In the genomic region with DNA sequence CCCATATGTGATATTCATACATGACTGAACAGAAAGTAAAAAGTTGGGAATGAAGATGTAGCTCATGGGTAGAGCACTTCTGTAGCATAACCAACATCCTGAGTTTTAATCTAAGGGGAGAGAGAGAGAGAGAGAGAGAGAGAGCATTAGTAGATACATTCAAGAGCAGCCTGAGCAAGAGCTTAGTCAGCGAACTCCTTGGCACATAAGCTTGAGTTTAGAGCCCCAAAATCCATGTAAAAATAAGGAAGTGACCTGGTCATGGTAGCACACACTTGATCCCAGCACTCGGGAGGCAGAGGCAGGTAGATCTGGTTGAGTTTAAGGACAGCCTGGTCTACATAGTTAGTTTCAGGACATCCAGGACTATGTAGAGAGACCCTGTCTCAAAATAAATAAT, we compare ENCODE assay signal across 16 mouse cellular contexts.
"Had no signal": no experiment of that assay in that cellular context is flagged by ENCODE, and none has a peak within 500 bp of the region (broad histone marks: within the 10 kb centered on the region; RNA-seq: fewer than 3 reads in every experiment).

No protein-coding gene starts in this region.

- ATAC-seq: intestine, embryonic 16.5 days; liver, postnatal 0 days had no signal

- H3K27ac ChIP-seq: kidney, postnatal 0 days; layer of hippocampus, adult 2 months; limb, embryonic 12.5 days; liver, embryonic 13.5 days; lung, embryonic 15.5 days; macrophage; midbrain, embryonic 10.5 days; neural tube, embryonic 12.5 days; stomach, postnatal 0 days had no signal

- H3K36me3 ChIP-seq: limb, embryonic 12.5 days; liver, embryonic 13.5 days; lung, embryonic 15.5 days; midbrain, embryonic 10.5 days; neural tube, embryonic 12.5 days had no signal

- H3K9ac ChIP-seq: limb, embryonic 12.5 days; liver, embryonic 13.5 days; liver, postnatal 0 days; lung, embryonic 15.5 days; neural tube, embryonic 12.5 days had no signal

- H3K4me3 ChIP-seq: layer of hippocampus, adult 2 months; limb, embryonic 12.5 days; liver, embryonic 13.5 days; lung, embryonic 15.5 days; midbrain, embryonic 10.5 days; neural tube, embryonic 12.5 days had no signal

- H3K4me1 ChIP-seq: neural tube, embryonic 12.5 days had no signal

- DNase-seq: kidney, adult 9 months; kidney, postnatal 4 days; liver; liver, embryonic 13.5 days; liver, postnatal 0 days; midbrain, embryonic 14.5 days; retina, postnatal 1 day had no signal

- H3K4me2 ChIP-seq: limb, embryonic 12.5 days; liver, embryonic 13.5 days; lung, embryonic 15.5 days; neural tube, embryonic 12.5 days had no signal

- H3K27me3 ChIP-seq: limb, embryonic 12.5 days; liver, embryonic 13.5 days; lung, embryonic 15.5 days; neural tube, embryonic 12.5 days had no signal

- H3K9me3 ChIP-seq: limb, embryonic 12.5 days; liver, embryonic 13.5 days; lung, embryonic 15.5 days; midbrain, embryonic 10.5 days; neural tube, embryonic 12.5 days had no signal
